Mouse (Mus musculus) CH12.LX (cell line): ENCODE data around the gene Pate2. TPM values are rescaled to one million over a fixed set of nuclear protein-coding genes. Genes with fewer than 3 reads are reported as not detected.

Experiments used
- DNase-seq: peaks from one replicate; pipeline ENCODE4 v3.0.0-alpha.2; 2013; ENCODE audit errors: extremely low read depth
- H3K27ac ChIP-seq: 2 replicates; pipeline ENCODE4 v1.5.1; 2012; ENCODE audit warnings: low read depth, mild to moderate bottlenecking, control low read depth, moderate library complexity; ENCODE audit not compliant: insufficient read depth
- H3K27me3 ChIP-seq: replicated peaks from 2 replicates; pipeline ENCODE3; 2012; ENCODE audit warnings: inconsistent platforms
- H3K36me3 ChIP-seq, 2 experiments: replicated peaks in 1 of 2; 2 replicates each; pipeline versions ENCODE3 to v1.6.1; 2012; ENCODE audit warnings: inconsistent platforms in 1 of 2, low read length in 1 of 2, mild to moderate bottlenecking in 1 of 2, mixed read lengths in 1 of 2, moderate library complexity in 1 of 2; ENCODE audit not compliant: control insufficient read depth in 1 of 2, insufficient read depth in 1 of 2
- H3K4me1 ChIP-seq, 2 experiments: 2 replicates each; pipeline ENCODE4 v1.6.1; 2012; ENCODE audit warnings: inconsistent platforms in 1 of 2, moderate library complexity in 1 of 2; ENCODE audit not compliant: insufficient read depth in 2 of 2, control insufficient read depth in 1 of 2
- H3K4me2 ChIP-seq: 2 replicates; pipeline ENCODE4 v1.6.1; 2012; ENCODE audit warnings: low read depth, mild to moderate bottlenecking, control low read depth; ENCODE audit not compliant: poor library complexity, insufficient read depth, severe bottlenecking
- H3K4me3 ChIP-seq, 3 experiments: fragments of 150-350 bp in 1 of 3; sonication (generic) in 1 of 3; replicated peaks in 1 of 3; 2 replicates each; pipeline versions ENCODE3 to v1.5.1; 2011 to 2012; ENCODE audit warnings: low read depth in 2 of 3, low read length in 2 of 3, mild to moderate bottlenecking in 2 of 3, moderate library complexity in 2 of 3, control low read depth in 1 of 3, improper control_type of control experiment in 1 of 3, inconsistent platforms in 1 of 3, mixed read lengths in 1 of 3; ENCODE audit not compliant: poor library complexity in 1 of 3
- H3K79me2 ChIP-seq: replicated peaks from 2 replicates; pipeline ENCODE4 v1.6.1; 2012; ENCODE audit warnings: mild to moderate bottlenecking, moderate library complexity; ENCODE audit not compliant: control insufficient read depth, poor library complexity, insufficient read depth, severe bottlenecking; ENCODE audit errors: extremely low read depth
- H3K9ac ChIP-seq: 2 replicates; pipeline ENCODE4 v1.6.1; 2012; ENCODE audit warnings: low read depth, mild to moderate bottlenecking, control low read depth, moderate library complexity; ENCODE audit not compliant: insufficient read depth
- H3K9me3 ChIP-seq: replicated peaks from 2 replicates; pipeline ENCODE3; 2012; ENCODE audit warnings: low read length, inconsistent platforms, mixed read lengths
- BHLHE40 ChIP-seq: IDR thresholded peaks from 2 replicates; pipeline ENCODE4 v1.6.1; 2011; ENCODE audit warnings: mild to moderate bottlenecking, low read depth, low read length, improper control_type of control experiment
- CHD1 ChIP-seq: IDR thresholded peaks from 2 replicates; pipeline ENCODE4 v1.6.1; 2012; ENCODE audit warnings: low read depth, low read length, improper control_type of control experiment, inconsistent platforms
- E2F4 ChIP-seq: IDR thresholded peaks from 2 replicates; pipeline ENCODE4 v1.6.1; 2011; ENCODE audit warnings: low read depth, low read length, improper control_type of control experiment; ENCODE audit not compliant: insufficient replicate concordance
- ELF1 ChIP-seq: IDR thresholded peaks from 2 replicates; pipeline ENCODE4 v1.6.1; 2014; ENCODE audit warnings: low read depth, mild to moderate bottlenecking, inconsistent platforms, low read length, improper control_type of control experiment
- ETS1 ChIP-seq: conservative IDR thresholded peaks from 2 replicates; pipeline ENCODE4 v1.6.1; 2012; ENCODE audit warnings: low read depth, mild to moderate bottlenecking, inconsistent platforms, low read length, improper control_type of control experiment, moderate library complexity
- HCFC1 ChIP-seq: IDR thresholded peaks from 2 replicates; pipeline ENCODE4 v1.6.1; 2012; ENCODE audit warnings: low read depth, mild to moderate bottlenecking, inconsistent platforms, low read length, improper control_type of control experiment
- IRF4 ChIP-seq: IDR thresholded peaks from 2 replicates; pipeline ENCODE4 v1.6.1; 2014; ENCODE audit warnings: low read depth, mild to moderate bottlenecking, inconsistent platforms, low read length, improper control_type of control experiment
- JUN ChIP-seq: IDR thresholded peaks from 2 replicates; pipeline ENCODE4 v1.6.1; 2011; ENCODE audit warnings: low read depth, mild to moderate bottlenecking, low read length, improper control_type of control experiment, moderate library complexity; ENCODE audit not compliant: insufficient read depth
- KAT2A ChIP-seq: IDR thresholded peaks from 2 replicates; pipeline ENCODE4 v1.6.1; 2012; ENCODE audit warnings: low read length, improper control_type of control experiment, inconsistent platforms; ENCODE audit not compliant: insufficient replicate concordance
- MAFK ChIP-seq: IDR thresholded peaks from 2 replicates; pipeline ENCODE4 v1.6.1; 2011; ENCODE audit warnings: low read length, improper control_type of control experiment; ENCODE audit not compliant: insufficient replicate concordance
- MAX ChIP-seq: IDR thresholded peaks from 2 replicates; pipeline ENCODE4 v1.6.1; 2011; ENCODE audit warnings: low read length, improper control_type of control experiment
- MAZ ChIP-seq: IDR thresholded peaks from 2 replicates; pipeline ENCODE4 v1.6.1; 2012; ENCODE audit warnings: low read depth, mild to moderate bottlenecking, inconsistent platforms, low read length, improper control_type of control experiment, moderate library complexity
- MEF2A ChIP-seq: IDR thresholded peaks from 2 replicates; pipeline ENCODE4 v1.6.1; 2014; ENCODE audit warnings: low read depth, mild to moderate bottlenecking, inconsistent platforms, low read length, improper control_type of control experiment, borderline replicate concordance
- MYC ChIP-seq: IDR thresholded peaks from 2 replicates; pipeline ENCODE4 v1.6.1; 2011; ENCODE audit warnings: low read depth, mild to moderate bottlenecking, improper control_type of control experiment, low read length
- NELFE ChIP-seq: IDR thresholded peaks from 2 replicates; pipeline ENCODE4 v1.6.1; 2011; ENCODE audit warnings: low read depth, low read length, improper control_type of control experiment
- NRF1 ChIP-seq: IDR thresholded peaks from 2 replicates; pipeline ENCODE4 v1.6.1; 2014; ENCODE audit warnings: low read depth, mild to moderate bottlenecking, inconsistent platforms, low read length, improper control_type of control experiment, moderate library complexity
- PAX5 ChIP-seq: IDR thresholded peaks from 2 replicates; pipeline ENCODE4 v1.6.1; 2012; ENCODE audit warnings: low read length, inconsistent platforms, mixed read lengths
- POLR2AphosphoS2 ChIP-seq: IDR thresholded peaks from 2 replicates; pipeline ENCODE4 v1.6.1; 2011; ENCODE audit warnings: low read depth, low read length, improper control_type of control experiment
- RAD21 ChIP-seq: IDR thresholded peaks from 2 replicates; pipeline ENCODE4 v1.6.1; 2011; ENCODE audit warnings: low read depth, mild to moderate bottlenecking, low read length, improper control_type of control experiment, moderate library complexity
- RCOR1 ChIP-seq: conservative IDR thresholded peaks from 2 replicates; pipeline ENCODE4 v1.6.1; 2012; ENCODE audit warnings: low read depth, mild to moderate bottlenecking, inconsistent platforms, low read length, improper control_type of control experiment
- SIN3A ChIP-seq: IDR thresholded peaks from 2 replicates; pipeline ENCODE4 v1.6.1; 2012; ENCODE audit warnings: low read length, improper control_type of control experiment, inconsistent platforms
- SMC3 ChIP-seq: IDR thresholded peaks from 2 replicates; pipeline ENCODE4 v1.6.1; 2011; ENCODE audit warnings: low read depth, low read length, improper control_type of control experiment
- TCF12 ChIP-seq: IDR thresholded peaks from 2 replicates; pipeline ENCODE4 v1.6.1; 2014; ENCODE audit warnings: low read depth, mild to moderate bottlenecking, inconsistent platforms, low read length, improper control_type of control experiment
- USF1 ChIP-seq: IDR thresholded peaks from 2 replicates; pipeline ENCODE4 v1.6.1; 2014; ENCODE audit warnings: low read depth, mild to moderate bottlenecking, inconsistent platforms, low read length, improper control_type of control experiment
- ZKSCAN1 ChIP-seq: IDR thresholded peaks from 2 replicates; pipeline ENCODE4 v1.6.1; 2012; ENCODE audit warnings: low read depth, inconsistent platforms, low read length, improper control_type of control experiment, borderline replicate concordance
- ZMIZ1 ChIP-seq: IDR thresholded peaks from 2 replicates; pipeline ENCODE4 v1.6.1; 2012; ENCODE audit warnings: low read depth, mild to moderate bottlenecking, inconsistent platforms, low read length, improper control_type of control experiment
- dilution Hi-C: fragments of 300-500 bp; cut with MboI; formaldehyde crosslinking; loops from 2 replicates; pipeline ENCODE4 v1.14.3; 2020; ENCODE audit warnings: low sequenced_read_pairs; ENCODE audit not compliant: extremely low pct_unique_long_range_greater_than_20kb, extremely low pct_ligation_motif_present
- in situ Hi-C: fragments of 300-500 bp; cut with MboI; formaldehyde crosslinking; loops from 3 replicates; pipeline ENCODE4 v1.14.3; 2019; ENCODE audit warnings: low sequenced_read_pairs, low pct_ligation_motif_present, low pct_unique_long_range_greater_than_20kb, mixed read lengths
- polyA plus RNA-seq: library from polyadenylated mRNA; unstranded; fragments of >175 nt; gene quantifications from 2 replicates; pipeline ENCODE4 v1.2.1, GENCODE M21; 2012; ENCODE audit warnings: low read depth; ENCODE audit not compliant: insufficient read length
- total RNA-seq, 2 experiments: library from RNA; depleted of rRNA; stranded (reverse); fragments of 300-350 nt in 1 of 2; fragments of >200 nt in 1 of 2; gene quantifications; 2 replicates each; pipeline ENCODE4 v1.2.3; 2012 to 2014

The Pate2 gene
- total and polyA plus RNA-seq, 3 experiments = 0.24 to 1.0 (median 0.41) TPM

GRCm38 (mm10) chr9:35687013-35687412, 116.9 kb downstream of the Pate2 start, which contains the start of gene Pate1:
Gene Pate1, minus strand, starts transcription at chr9:35687390.
- DNase-seq = no peak

GRCm38 (mm10) chr9:35691924-35692323, 121.8 kb downstream of the Pate2 start:
- Histone ChIP-seq H3K9me3 (no peaks in the 10 kb centered on the region), H3K27me3 (peaks cover 9% of the 10 kb centered on the region), H3K4me1 (no peaks in the 10 kb centered on the region), H3K27ac (no peak overlapping the region), H3K4me2 (no peak overlapping the region), H3K79me2 (no peaks in the 10 kb centered on the region), H3K4me3 (no peak overlapping the region), H3K36me3 (no peaks in the 10 kb centered on the region), H3K9ac (no peak overlapping the region)
- TF ChIP-seq TCF12 (no peak), ZMIZ1 (no peak), E2F4 (no peak), ELF1 (no peak), MAFK (no peak), ZKSCAN1 (no peak), IRF4 (no peak), POLR2AphosphoS2 (no peak), SMC3 (no peak), KAT2A (no peak), MAZ (no peak), MEF2A (no peak), CHD1 (no peak), JUN (no peak)
- dilution Hi-C loops (no loop called here), in situ Hi-C loops (no loop called here)
- no peak for DNase-seq

More at GRCm38 (mm10) chr9:35687013-35687412, 116.9 kb downstream of the Pate2 start, which contains the start of gene Pate1:
- no peaks in the 10 kb centered on the region for H3K36me3 ChIP-seq
- dilution Hi-C loops = no loop called here
- H3K79me2 ChIP-seq = no peaks in the 10 kb centered on the region
- no peaks in the 10 kb centered on the region for H3K4me1 ChIP-seq
- no peak within 1 kb of the TSS for H3K4me2 ChIP-seq
- peaks cover 16% of the 10 kb centered on the region for H3K27me3 ChIP-seq
- TF ChIP-seq TCF12 (no peak), ETS1 (no peak), HCFC1 (no peak), E2F4 (no peak), NRF1 (no peak), NELFE (no peak), RCOR1 (no peak), MYC (no peak), RAD21 (no peak), PAX5 (no peak), KAT2A (no peak), SIN3A (no peak), JUN (no peak), MEF2A (no peak), USF1 (no peak), SMC3 (no peak), BHLHE40 (no peak), MAX (no peak)
- H3K9ac ChIP-seq = no peak within 1 kb of the TSS
- in situ Hi-C loops = no loop called here
- H3K9me3 ChIP-seq = no peaks in the 10 kb centered on the region
- H3K4me3 ChIP-seq = no peak within 1 kb of the TSS
- H3K27ac ChIP-seq = no peak within 1 kb of the TSS
